Mouse (Mus musculus) CD8-positive naive resting alpha-beta T cell, adult 2 months (primary cell): ENCODE results near the gene Gm28047.
"Not testable (repeated sequence)": the region's sequence is repeated elsewhere in the genome, so short reads cannot be mapped to it uniquely, and the experiment has no call there.

Source experiments
- DNase-seq, 2 experiments: peaks; one replicate each; pipeline ENCODE4 v3.0.0; 2022; ENCODE audit warnings: low read depth in 2 of 2, low spot score in 2 of 2

The Gm28047 gene

DNA sequence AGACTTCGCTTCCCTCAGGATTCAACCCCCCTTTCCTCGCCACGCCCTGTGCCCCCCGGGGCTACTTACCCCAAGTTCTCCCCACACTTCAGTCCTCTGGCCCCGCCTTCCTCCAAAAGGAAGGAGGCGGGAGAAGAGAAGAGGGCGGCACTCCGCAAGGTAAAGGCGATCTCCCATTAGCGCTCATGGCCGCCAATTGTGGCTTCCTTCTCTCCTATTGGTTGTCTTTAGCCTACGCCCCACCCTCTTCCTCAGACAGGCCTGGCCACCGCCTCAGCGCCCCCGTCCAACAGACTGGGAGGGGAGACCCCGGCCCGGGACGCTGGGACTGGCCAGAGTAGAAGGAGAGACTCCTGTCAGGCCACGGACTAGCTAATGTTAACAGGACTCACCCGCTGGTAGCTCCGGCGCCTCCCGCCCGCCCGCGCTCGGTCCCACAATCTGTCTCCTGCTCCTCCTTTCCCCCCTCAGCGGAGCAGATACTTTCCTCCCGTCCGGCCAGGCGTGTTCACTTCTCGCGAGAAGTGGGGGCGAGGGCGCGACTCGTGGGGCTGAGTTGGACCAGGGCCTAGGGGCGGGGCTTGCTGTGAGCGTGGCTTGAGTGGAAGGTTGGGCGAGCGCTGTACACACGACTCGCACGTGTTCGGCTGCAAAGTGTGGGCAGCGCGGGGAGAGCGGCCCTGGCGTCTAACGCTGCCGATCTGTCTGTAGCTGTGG lies at the start of gene Gm28047, which contains the start of gene Atf7:
TSS of gene Gm28047 (minus strand) at position 98 of the 717 bp plus-strand sequence.
TSS of gene Atf7 (minus strand) at position 495 of the 717 bp plus-strand sequence.
- peak; percentile 99 for DNase-seq

DNA sequence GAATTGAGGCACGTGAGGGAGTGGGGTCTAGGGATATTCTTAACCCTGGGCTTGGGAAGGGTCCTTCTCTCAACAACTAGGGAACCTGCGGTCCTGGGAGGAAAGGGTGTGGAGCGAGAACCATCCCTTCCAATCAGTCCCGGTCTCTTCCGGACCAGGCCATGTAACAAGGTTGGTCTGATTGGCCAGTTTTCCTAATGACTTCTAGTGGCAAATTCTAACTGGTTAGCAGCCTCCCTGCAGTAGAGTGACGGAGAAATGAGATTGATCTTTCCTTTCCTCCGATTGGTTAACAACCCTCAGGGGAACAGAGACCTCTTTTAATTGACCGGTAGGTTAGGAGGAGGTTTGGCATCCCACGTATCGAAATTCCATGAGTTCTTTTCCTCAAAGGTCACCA lies 48.7 kb upstream of the Gm28047 start:
- no peak for DNase-seq

DNA sequence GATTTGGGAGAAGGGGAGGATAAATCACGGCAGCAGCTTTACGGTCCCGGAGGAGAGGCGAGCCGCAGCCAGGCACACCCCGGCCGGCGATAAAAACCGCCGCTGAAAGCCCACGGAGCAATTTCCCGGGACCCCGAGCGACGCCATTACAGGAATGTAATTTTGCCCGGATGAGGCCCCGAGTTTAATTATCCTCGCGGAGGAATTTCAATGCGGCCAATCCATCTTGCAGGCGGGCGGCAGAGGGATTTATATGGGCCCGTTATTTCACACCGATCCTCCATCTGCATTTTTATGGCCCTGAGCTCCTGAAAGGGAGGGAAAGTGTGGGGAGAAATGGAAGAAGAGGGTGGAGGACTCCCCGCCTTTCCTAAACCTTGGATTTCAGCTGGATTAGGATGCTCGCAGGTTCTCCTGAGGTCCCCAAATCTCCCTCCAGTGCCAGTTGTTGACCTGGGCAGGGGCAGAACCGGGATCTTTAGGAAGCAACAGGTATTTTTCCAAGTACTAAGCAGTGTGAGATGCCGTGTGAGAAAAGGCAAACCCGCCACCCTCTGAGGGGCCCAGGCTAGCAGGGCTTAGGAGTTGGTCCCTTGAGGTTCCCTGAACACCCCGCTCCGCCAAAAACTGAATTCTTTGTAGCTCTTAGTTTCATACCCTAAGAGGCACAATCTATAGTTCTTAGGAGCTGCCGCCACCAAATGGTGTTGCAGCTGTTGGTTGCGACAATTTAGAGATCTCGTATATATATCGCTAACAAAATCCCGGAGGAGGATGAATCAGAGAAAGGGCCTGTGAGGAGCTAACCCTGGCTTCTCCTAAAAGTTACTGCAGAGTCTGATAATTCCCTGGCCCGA lies 47.6 kb upstream of the Gm28047 start, which contains the start of gene Atp5g2:
TSS of gene Atp5g2 (minus strand) at position 138 of the 857 bp plus-strand sequence.
- DNase-seq = no peak

DNA sequence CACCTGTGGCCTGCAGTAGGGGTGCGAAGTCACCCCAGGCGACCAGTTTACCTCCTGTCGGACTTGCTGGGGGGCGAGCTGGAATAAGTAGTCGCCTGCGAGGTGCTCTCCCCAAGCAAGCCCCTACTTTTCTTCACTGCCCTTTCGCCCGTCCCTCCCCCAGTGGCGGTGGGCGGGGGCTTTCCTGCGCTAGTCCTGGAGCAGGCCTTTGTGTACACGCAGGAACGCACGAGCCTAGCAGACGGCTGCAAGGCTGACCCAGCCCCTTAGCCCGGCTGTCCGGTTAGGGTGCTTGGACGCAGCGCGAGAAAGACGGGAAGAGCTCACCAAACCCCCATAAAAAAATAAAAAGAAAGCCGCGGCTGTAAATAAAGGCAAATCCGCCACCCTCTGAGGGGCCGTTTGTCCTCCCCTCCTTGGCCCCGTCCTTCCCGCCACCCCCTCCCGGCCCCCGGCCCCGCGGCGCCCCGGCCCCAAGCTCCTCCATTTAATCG lies 46.9 kb upstream of the Gm28047 start:
- peak; percentile 19 to 30 for DNase-seq

DNA sequence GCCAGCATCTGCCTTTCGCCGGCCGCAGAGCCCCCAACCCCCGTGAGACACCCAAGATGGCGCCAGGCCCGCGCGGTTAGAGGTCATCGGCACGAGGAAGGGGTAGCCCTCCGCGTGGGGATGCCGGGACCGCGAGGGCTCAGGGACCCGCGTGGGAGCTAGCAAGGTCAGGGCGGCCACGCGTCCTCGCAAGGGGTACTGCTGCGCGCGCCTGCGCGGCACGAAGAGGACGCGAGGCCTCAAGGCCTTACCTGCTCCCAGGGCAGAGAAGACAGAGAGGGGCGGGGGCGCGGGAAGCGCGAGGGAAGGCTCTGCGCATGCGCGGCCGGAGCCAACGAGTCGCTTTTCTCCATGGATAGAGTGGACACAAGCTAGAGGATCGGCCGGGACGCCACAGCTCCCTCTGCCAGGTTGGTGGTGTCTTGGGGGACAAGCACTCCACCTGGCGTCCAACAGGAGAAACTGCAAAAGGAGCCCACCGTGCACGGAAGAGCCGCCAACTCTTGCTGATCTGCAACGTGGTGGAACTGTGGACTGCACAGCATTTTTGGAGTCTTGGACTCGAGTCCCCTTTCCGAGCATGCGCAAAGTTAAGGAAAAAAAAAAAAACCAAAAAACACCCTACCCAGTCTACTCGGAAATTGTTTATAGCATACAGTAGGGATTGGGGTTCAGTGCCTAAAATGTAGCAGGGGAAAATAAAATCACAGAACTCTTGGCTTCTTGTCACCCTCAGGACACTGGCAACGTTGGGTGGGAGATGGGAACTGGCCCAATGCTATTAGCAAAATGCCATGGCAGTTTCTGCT lies 46.1 kb upstream of the Gm28047 start:
- DNase-seq = peak; percentile 94 to 95

DNA sequence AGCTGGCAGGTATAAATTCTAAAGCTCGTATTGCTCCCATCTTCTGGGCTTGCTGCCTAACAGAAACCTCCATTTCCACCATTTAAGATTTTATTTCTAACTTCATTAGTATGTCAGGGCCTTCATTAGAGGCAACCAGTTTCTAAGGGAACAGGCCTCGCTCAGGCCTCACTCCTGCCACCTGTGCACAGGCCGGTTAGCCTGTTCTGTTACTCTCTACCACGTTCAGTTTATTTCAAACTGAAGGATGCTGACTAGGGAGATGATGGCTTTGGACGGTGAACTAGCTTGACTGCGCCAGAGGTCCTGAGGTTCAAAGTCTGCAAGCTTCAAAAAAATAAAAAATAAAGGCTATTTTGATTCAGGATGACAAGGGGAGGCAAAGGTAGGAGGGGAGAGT lies 45.4 kb upstream of the Gm28047 start:
- DNase-seq = no peak

DNA sequence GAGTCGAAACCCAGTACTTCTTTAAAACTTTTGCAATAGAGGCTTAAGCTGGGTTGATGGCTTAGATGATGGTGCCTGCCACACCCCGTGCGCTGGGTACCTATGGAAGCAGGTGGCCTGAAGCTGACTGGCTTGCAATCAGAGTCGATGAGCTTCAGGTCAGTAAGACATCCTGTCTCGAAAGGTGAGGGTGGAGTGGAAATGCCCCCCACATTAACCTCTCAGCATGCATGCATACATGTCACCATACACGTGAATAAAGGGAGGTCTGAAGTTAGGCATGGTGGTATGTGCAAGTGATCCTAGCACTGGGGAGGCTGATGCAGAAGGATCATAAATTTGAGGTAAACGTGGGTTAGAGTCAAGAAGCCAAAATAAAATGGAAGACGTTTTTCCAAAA lies 44.7 kb upstream of the Gm28047 start:
- no peak for DNase-seq

DNA sequence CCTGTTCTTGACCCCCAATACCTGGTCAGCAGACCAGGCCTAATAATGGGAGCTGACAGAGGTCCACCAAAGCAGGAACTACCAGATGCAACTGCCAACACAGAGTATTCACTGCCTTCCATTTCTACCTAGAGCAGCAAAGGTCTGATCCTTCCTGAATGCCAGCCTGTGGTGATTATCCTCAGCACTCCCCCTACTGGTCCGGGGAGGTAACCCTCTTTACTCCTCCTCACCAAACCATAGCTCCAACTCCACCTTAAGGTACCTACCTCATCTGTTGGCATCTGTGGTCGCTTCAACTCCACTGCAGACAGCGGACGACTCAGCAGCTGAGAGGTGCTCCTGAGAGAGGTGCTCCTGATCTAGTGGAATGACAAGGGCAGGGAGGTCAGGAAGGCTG lies 40.6 kb upstream of the Gm28047 start:
- DNase-seq = peak; percentile 44 to 67

DNA sequence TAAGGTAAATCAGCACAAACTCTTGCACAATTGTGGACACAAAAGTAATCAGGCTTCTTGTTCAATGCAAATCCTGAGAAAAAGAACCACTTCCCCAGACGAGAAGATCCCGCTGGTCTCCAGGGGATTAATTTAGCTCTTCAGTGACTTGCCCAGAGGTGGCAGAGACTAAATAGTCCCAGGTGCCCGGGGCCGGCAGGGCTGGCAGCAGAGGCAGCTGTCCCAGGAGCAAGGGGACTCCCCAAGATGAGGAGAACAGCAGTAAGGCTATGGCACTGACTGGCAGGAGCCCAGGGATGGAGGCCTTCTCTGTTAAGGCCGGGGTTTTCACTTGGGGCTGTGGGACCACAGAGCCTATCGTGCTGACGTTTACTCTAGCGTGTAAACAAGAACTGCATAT lies 39.0 kb upstream of the Gm28047 start:
- no peak for DNase-seq

DNA sequence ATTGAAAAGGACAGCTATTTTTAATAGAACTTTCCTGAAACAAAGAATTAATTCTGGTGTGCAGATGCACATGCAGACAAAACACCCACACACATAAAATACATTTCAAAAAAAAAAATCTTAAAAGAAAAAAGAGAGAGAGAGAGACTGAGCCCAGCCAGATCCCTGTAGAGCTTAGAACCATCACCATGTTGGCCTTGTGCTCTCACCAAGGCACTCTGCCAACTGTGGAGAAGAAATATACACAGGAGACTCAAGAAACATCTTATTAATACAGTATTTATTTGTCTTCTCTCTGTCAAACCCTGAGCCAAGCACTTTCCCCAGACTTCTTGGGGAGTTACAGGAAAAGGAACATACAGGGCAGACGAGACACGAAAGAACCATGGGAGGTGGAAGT lies 37.7 kb upstream of the Gm28047 start:
- not testable (repeated sequence) for DNase-seq

DNA sequence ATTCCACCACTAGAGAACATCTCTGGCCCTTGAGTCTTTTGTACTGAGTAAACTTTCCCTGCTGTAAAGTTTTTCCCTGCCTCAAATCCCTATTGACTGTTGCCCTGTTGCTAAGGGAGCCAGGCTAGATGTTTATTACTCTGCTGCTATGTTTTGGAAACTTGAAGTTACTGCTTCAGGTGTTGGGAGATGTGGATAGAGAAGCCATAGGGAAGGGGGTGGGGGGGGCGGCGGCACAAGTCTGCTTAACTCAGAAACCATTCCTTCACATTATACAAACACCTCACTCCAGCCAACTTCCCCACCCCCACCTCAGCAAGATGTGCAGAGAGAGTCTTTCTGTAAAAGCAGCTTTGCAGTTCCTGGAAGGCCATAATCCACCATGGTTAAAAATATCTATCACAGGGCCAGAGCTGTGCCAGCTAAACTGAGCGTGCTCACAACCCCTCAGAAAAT lies 33.1 kb upstream of the Gm28047 start:
- no peak for DNase-seq

DNA sequence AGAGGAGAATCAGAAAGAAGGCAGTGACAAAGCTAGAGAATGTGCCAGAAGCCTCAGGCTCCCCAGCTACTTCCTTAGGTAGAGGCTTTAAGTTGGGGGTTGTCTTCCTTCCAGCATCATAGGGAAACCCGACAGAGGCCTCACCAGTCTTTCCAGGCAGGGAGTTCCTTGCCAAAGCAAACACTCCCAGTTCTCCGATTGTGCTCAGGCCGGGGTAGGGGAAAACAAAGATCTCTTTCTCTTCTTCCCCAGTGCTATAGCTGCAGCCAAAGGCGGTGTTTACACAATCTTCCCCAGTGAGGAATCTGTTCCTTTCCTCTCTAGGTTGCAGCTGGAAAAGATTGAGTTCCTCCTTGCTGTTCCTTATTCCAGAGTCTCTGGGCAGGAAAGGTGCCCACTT lies 31.8 kb upstream of the Gm28047 start:
- no peak for DNase-seq

DNA sequence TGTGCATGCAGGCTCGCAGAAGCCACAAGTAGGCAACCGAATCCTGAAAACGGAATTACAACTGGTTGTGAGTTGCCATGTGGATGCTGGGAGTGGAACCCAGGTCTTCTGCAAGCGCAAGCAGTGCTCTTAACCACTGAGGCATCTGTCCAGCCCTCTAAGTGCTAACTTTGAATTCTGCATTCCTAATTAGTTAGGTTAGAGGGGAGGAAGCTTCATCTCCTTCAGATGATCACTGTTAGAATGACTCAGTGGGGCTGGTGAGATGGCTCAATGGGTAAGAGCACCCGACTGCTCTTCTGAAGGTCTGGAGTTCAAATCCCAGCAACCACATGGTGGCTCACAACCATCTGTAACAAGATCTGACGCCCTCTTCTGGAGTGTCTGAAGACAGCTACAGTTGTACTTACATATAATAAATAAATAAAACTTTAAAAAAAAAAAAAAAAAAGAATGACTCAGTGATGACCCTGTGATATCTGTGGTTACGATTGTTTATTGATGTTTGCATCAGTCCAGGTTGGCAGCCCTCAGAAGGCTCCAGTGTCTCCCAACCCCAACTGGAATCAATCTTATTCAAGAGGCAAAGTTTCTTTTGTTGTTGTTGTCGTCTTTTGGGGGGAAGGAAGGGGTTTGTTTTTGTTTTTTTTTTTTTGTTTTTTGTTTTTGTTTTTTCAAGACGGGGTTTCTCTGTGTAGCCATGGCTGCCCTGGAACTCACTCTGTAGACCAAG lies 27.2 kb upstream of the Gm28047 start:
- DNase-seq = not testable (repeated sequence)

DNA sequence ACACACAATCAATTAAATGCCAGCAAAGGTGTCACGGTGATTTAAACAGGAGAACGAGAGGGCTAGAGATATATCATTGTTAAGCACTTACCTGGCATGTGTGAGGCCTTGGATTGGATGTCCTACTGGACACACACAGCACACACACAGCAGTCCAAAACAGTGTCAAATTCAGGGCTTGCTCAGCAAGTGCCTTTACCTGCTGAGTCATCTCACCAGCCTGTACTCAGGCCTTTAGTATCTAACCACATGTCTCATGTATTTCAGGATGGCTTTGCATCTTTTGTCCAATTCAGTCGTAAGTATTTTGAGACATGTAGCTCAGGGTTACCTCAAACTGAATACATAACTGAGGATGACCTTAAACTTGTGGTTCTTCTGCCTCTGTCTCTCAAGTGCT lies 26.2 kb upstream of the Gm28047 start:
- no peak for DNase-seq

DNA sequence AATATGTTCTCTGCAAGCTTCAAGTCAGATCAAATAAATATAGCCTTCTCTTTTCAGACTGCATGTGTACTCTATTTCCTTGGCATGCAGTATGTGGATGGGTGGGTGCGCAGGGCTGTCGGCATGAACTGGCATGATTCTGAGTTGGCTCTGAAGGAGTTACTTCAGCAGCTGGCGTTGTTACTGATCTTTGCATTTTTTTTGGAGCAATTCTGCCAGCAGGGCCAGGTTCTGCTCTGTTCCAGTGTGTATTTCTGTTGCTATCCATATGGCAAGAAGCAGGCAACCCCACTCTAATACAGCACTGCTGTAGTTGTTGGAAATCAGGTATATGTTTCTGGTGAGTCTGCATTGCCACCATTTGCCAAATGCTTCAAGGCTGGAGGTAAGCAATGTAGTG lies 10.9 kb upstream of the Gm28047 start:
- DNase-seq = no peak

DNA sequence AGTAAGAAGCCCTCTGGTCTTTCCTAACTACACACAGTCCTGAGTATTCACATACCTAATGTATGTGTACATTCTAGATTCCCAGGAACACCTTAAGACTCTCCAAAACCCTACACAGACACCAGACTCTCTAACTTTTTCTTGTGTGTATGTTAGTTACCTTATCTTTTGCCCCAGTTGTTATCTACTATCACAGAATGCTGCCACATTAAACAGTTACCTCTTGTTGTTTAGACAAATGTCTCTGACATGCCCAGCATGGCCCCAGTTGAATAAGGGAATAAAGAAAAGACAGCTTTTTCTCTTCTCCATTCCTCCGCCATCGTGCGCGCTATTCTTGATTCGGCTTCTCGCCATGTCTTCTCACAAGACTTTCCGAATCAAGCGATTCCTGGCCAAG lies 9.8 kb upstream of the Gm28047 start:
- no peak for DNase-seq

DNA sequence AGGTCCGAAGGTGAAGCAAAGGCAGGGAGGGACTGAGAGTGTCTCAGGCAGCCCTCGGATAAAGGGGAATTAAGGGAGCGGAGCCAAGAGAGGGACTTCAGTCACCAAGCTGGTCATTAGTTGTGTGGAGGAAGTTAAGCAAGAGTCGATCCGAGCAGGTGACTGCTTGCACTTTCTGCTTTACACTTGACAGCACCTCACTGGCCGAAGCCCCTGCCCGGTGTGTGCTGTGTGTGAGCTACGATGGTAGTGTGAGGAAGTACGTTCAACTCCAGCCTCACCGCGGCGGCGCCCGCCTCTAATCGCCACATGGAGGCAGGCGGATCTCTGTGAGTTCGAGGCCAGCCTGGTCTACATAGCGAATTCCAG lies 804 bp upstream of the Gm28047 start:
- no peak for DNase-seq

DNA sequence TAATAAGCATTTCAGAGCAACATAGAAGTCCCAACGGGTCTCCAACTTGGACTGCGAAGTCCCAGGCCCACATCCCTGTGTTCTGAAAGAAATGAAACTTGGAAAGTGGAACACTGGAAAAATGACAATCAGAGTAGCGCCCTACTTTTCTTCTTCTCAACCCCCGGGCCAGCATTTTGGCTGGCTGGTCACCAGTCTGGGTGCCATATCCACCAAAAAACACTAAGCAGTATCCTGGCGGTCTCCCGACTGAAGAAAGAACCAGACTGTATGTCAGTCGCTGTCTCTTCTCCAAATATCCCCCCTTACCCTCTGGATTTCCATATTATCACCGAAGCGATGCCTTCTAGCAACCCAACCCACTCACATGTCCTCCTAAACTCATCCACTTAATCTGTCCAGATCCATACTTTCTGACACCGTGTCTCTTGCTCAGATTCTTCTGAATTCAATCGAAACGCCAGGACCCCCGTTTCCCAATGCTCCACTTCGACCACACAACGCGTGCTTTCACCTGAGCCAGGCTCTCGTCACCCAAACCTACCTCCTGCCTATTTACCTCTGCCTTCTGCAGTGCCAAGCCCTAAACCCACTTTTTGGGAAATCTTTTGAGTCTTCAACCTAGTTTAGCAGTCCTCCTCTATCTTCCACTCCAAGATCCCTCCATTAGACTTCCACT lies 437 bp downstream of the Gm28047 start:
- DNase-seq = no peak

DNA sequence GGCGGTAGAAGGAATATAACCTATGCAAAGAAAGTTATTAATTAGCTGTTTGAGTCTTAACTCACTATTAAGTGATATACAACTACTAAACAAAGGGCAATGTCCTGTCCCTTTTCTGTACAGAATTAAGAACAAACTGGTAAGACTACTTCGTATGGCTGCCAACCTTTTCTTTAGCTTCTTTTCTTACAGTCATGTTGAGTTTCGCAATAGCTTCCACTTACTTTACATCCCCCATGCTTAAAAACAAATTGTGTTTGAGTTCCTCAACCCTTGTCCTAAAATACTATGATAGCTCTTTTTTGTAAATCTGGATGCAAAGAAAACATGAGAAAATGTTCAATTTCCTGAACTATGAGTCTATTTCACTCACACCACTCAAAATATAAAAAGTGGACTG lies 1.7 kb downstream of the Gm28047 start:
- no peak for DNase-seq

DNA sequence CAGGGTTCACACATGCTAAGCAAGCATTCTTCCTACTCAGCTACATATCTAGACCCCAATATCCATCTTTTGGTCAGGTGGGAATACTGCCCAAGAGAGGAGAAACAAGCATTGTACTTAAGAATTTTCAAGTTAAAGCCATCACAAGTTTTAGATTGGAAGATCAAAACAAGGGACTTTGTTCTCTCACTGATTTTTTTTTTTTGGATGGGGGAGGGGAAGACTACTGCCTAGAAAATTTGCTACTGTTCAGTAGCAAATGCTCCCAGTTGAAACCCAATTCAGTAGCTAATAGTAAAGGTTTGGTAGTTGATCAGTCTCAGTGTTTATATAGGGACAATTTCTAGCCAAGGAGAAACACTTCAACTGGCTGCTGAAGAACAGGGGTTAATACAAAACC lies 2.3 kb downstream of the Gm28047 start:
- DNase-seq = no peak
